In genomic region chr17:12668478-12669362, GRCm38 (mm10) we compare ENCODE assay signal across 14 mouse cellular contexts. TPM values are rescaled to one million over a fixed set of nuclear protein-coding genes. Genes with fewer than 3 reads are reported as not detected.
A peak's percentile ranks its signal among the peaks of the same experiment; 100 is the strongest.
DNase-seq lines count a peak whose midpoint lies in the region; ATAC-seq and TF ChIP-seq lines count a peak whose summit lies in the region.
"Had no signal": no experiment of that assay in that cellular context is flagged by ENCODE, and none has a peak within 500 bp of the region (broad histone marks: within the 10 kb centered on the region; RNA-seq: fewer than 3 reads in every experiment).

No protein-coding gene starts in this region.

- no peak for DNase-seq in heart, postnatal 36 days
- DNase-seq in CH12.LX (ENCODE audit: extremely low read depth): peak; percentile 5
- DNase-seq in embryo, embryonic 9.5 days (ENCODE audit: extremely low spot score): peak; percentile 58
- DNase-seq in layer of hippocampus, adult 8-10 months (ENCODE audit: low spot score in 2 of 2): no peak
- no peak for DNase-seq in frontal cortex, postnatal 36 days (ENCODE audit: low spot score in 2 of 2)
- DNase-seq: cerebellum, adult 8-10 months; midbrain, embryonic 14.5 days had no signal

- intact Hi-C loops in heart, postnatal 36 days (cut with DNase I): no loop called here

- no peak for TF ChIP-seq EP300 in CH12.LX (IDR thresholded peaks at IDR 0.05; ENCODE audit: low read length)

- H3K4me3 ChIP-seq in heart, embryonic 13.5 days: no peak overlapping the region
- H3K4me3 ChIP-seq in CH12.LX (replicated peaks in 1 of 3; ENCODE audit: low read depth in 2 of 3, low read length in 2 of 3, poor library complexity in 1 of 3): no peak overlapping the region
- H3K4me3 ChIP-seq in liver, embryonic 16.5 days (ENCODE audit: low read depth, low read length): no peak overlapping the region
- H3K4me3 ChIP-seq: forebrain, embryonic 12.5 days; hindbrain, embryonic 12.5 days had no signal

- TF ChIP-seq POLR2A in CH12.LX (IDR thresholded peaks at IDR 0.05; ENCODE audit: low read depth, low read length): no peak

- H3K27ac ChIP-seq in heart, embryonic 13.5 days (replicated peaks): peak overlapping the region; percentile 86
- H3K27ac ChIP-seq in CH12.LX (ENCODE audit: insufficient read depth, low read depth): no peak overlapping the region
- peak overlapping the region; percentile 21; the same call in 1 of the 2 replicates for H3K27ac ChIP-seq in liver, embryonic 16.5 days (ENCODE audit: low read length)
- H3K27ac ChIP-seq: forebrain, embryonic 12.5 days; hindbrain, embryonic 12.5 days had no signal

- peak; percentile 72 for ATAC-seq in heart, embryonic 13.5 days (ENCODE audit: extremely low read depth, insufficient number of reproducible peaks, low FRiP score, low TSS enrichment)
- peak; percentile 75 for ATAC-seq in liver, embryonic 16.5 days (ENCODE audit: low read depth)
- no peak for ATAC-seq in CD4-positive, CD25-positive, alpha-beta regulatory T cell, adult 4 months

- peaks cover 39% of the 10 kb centered on the region for H3K4me1 ChIP-seq in heart, embryonic 13.5 days
- H3K4me1 ChIP-seq in CH12.LX (ENCODE audit: control insufficient read depth in 1 of 2, insufficient read depth in 2 of 2): peaks cover 0 to 15% of the 10 kb centered on the region in 2 experiments; a peak in 2 of 4 replicates
- peaks cover 16% of the 10 kb centered on the region for H3K4me1 ChIP-seq in liver, embryonic 16.5 days (ENCODE audit: control insufficient read depth, low read depth, low read length)
- H3K4me1 ChIP-seq: forebrain, embryonic 12.5 days; hindbrain, embryonic 12.5 days had no signal

- WGBS in heart, embryonic 13.5 days: 12% methylated on average over 7 of the region's 7 CpGs
- WGBS in liver, embryonic 16.5 days (ENCODE audit: insufficient replicate concordance): 12% methylated on average over 7 of the region's 7 CpGs

- TF ChIP-seq CTCF in CH12.LX (conservative IDR thresholded peaks at IDR 0.05 in 1 of 2, IDR thresholded peaks at IDR 0.05 in 1 of 2; ENCODE audit: low read depth in 2 of 2, low read length in 2 of 2): no peak

- peak overlapping the region; percentile 58; the same call in 1 of the 2 replicates for H3K9ac ChIP-seq in heart, embryonic 13.5 days
- no peak overlapping the region for H3K9ac ChIP-seq in CH12.LX (ENCODE audit: insufficient read depth, low read depth)
- H3K9ac ChIP-seq in liver, embryonic 16.5 days (ENCODE audit: low read depth, low read length): no peak overlapping the region; the same call in 1 of the 2 replicates
- H3K9ac ChIP-seq: forebrain, embryonic 12.5 days; hindbrain, embryonic 12.5 days had no signal

- 0 out of 2 replicates have a peak overlapping the region, but pooled peaks have one; percentile 14 for H3K4me2 ChIP-seq in heart, embryonic 13.5 days
- no peak overlapping the region for H3K4me2 ChIP-seq in CH12.LX (ENCODE audit: insufficient read depth, low read depth, poor library complexity, severe bottlenecking)
- H3K4me2 ChIP-seq in liver, embryonic 16.5 days (ENCODE audit: low read depth, low read length): no peak overlapping the region
- H3K4me2 ChIP-seq: forebrain, embryonic 12.5 days; hindbrain, embryonic 12.5 days had no signal

- TF ChIP-seq RAD21 in CH12.LX (IDR thresholded peaks at IDR 0.05; ENCODE audit: low read depth, low read length): no peak

- in situ Hi-C loops in CH12.LX (cut with MboI; ENCODE audit: low pct_ligation_motif_present, low pct_unique_long_range_greater_than_20kb, low sequenced_read_pairs): loop anchor here (10.0 to 25.0 kb wide), 2 partner anchors 106 to 254 kb away; no protein-coding TSS in a partner anchor

- no peaks in the 10 kb centered on the region for H3K36me3 ChIP-seq in heart, embryonic 13.5 days
- H3K36me3 ChIP-seq in CH12.LX (replicated peaks in 1 of 2; ENCODE audit: control insufficient read depth in 1 of 2, insufficient read depth in 1 of 2, low read length in 1 of 2): no peaks in the 10 kb centered on the region
- H3K36me3 ChIP-seq in liver, embryonic 16.5 days (ENCODE audit: control insufficient read depth, insufficient read depth): no peaks in the 10 kb centered on the region
- H3K36me3 ChIP-seq: forebrain, embryonic 12.5 days; hindbrain, embryonic 12.5 days had no signal

- H3K9me3 ChIP-seq in heart, embryonic 13.5 days: no peaks in the 10 kb centered on the region
- H3K9me3 ChIP-seq in CH12.LX (replicated peaks; ENCODE audit: low read length): no peaks in the 10 kb centered on the region
- H3K9me3 ChIP-seq in liver, embryonic 16.5 days (replicated peaks; ENCODE audit: control insufficient read depth, low read length): no peaks in the 10 kb centered on the region
- H3K9me3 ChIP-seq: forebrain, embryonic 12.5 days; hindbrain, embryonic 12.5 days had no signal

- dilution Hi-C loops in CH12.LX (cut with MboI; ENCODE audit: extremely low pct_ligation_motif_present, extremely low pct_unique_long_range_greater_than_20kb, low sequenced_read_pairs): no loop called here

- no peaks in the 10 kb centered on the region for H3K79me2 ChIP-seq in CH12.LX (replicated peaks; ENCODE audit: control insufficient read depth, extremely low read depth, insufficient read depth, poor library complexity, severe bottlenecking)

- H3K27me3 ChIP-seq in heart, embryonic 13.5 days (replicated peaks): no peaks in the 10 kb centered on the region
- no peaks in the 10 kb centered on the region for H3K27me3 ChIP-seq in CH12.LX (replicated peaks)
- H3K27me3 ChIP-seq in liver, embryonic 16.5 days (ENCODE audit: control insufficient read depth, insufficient read depth, low read depth, low read length): no peaks in the 10 kb centered on the region
- H3K27me3 ChIP-seq: forebrain, embryonic 12.5 days; hindbrain, embryonic 12.5 days had no signal

TF ChIP-seq in CH12.LX, 34 proteins besides CTCF, POLR2A, EP300 and RAD21:
- TF ChIP-seq PAX5 (IDR thresholded peaks at IDR 0.05; ENCODE audit: low read length) (no peak), ZKSCAN1 (IDR thresholded peaks at IDR 0.05; ENCODE audit: borderline replicate concordance, low read depth, low read length) (no peak), MYC (IDR thresholded peaks at IDR 0.05; ENCODE audit: low read depth, low read length) (no peak), NRF1 (IDR thresholded peaks at IDR 0.05; ENCODE audit: low read depth, low read length) (no peak), HCFC1 (IDR thresholded peaks at IDR 0.05; ENCODE audit: low read depth, low read length) (no peak), USF2 (conservative IDR thresholded peaks at IDR 0.05; ENCODE audit: low read depth, low read length) (no peak), MAX (IDR thresholded peaks at IDR 0.05; ENCODE audit: low read length) (no peak), SMC3 (IDR thresholded peaks at IDR 0.05; ENCODE audit: low read depth, low read length) (no peak), ZNF384 (IDR thresholded peaks at IDR 0.05; ENCODE audit: low read depth, low read length) (no peak), UBTF (IDR thresholded peaks at IDR 0.05; ENCODE audit: low read depth, low read length) (no peak), ETS1 (conservative IDR thresholded peaks at IDR 0.05; ENCODE audit: low read depth, low read length) (no peak), CHD1 (IDR thresholded peaks at IDR 0.05; ENCODE audit: low read depth, low read length) (no peak), SIN3A (IDR thresholded peaks at IDR 0.05; ENCODE audit: low read length) (no peak)

RNA-seq across cellular contexts. Expression of gene Slc22a1, which starts 6.9 kb away (rescaled TPM):
- polyA plus RNA-seq in heart, embryonic 13.5 days (2015; fragmentation: Nextera tagmentation; extraction: Ambion mirVana): 12.0 and 15.1 TPM in 2 replicates
- total RNA-seq in heart, postnatal 36 days (2021): 10 to 100 TPM in 1 of 2 experiments, 1 to 10 TPM in 1; 7.1 to 10.6 TPM
- total RNA-seq in CH12.LX (2012; rRNA removed) (0.64 and 0.80 TPM in 2 replicates), CH12.LX (2014; rRNA removed) (1.1 TPM in 1 of 2 replicates, not detected in the other)
- 0.76 and 1.2 TPM in 2 replicates for polyA plus RNA-seq in CH12.LX (2012; ENCODE audit: insufficient read length, low read depth)
- not detected in 2 replicates for polyA plus RNA-seq in liver, embryonic 16.5 days (2015; fragmentation: Nextera tagmentation; extraction: Ambion mirVana)
- not detected for polyA plus RNA-seq in CD4-positive, CD25-positive, alpha-beta regulatory T cell, adult 4 months (2017; shearing (Covaris generic))
- not detected for total RNA-seq in layer of hippocampus, adult 8-10 months (2022)
- total RNA-seq: layer of hippocampus, postnatal 25 days had no signal
- polyA plus RNA-seq: C2C12; hindbrain, embryonic 12.5 days; midbrain, embryonic 14.5 days had no signal

Comparison
In these comparisons a context has a peak if more than half of its experiments do, and no peak if none do; other contexts are left out.
1. DNase-seq: peak in CH12.LX (single experiment) and embryo, embryonic 9.5 days (single experiment); none in heart, postnatal 36 days (0 of 2), layer of hippocampus, adult 8-10 months (0 of 2) and frontal cortex, postnatal 36 days (0 of 2).